Mouse (Mus musculus): ENCODE measurements around the gene Sox10. TPM values are rescaled to one million over a fixed set of nuclear protein-coding genes. Genes with fewer than 3 reads are reported as not detected.

Gene Sox10
- total RNA-seq, 2 experiments from 2014 or later: not detected

DNA sequence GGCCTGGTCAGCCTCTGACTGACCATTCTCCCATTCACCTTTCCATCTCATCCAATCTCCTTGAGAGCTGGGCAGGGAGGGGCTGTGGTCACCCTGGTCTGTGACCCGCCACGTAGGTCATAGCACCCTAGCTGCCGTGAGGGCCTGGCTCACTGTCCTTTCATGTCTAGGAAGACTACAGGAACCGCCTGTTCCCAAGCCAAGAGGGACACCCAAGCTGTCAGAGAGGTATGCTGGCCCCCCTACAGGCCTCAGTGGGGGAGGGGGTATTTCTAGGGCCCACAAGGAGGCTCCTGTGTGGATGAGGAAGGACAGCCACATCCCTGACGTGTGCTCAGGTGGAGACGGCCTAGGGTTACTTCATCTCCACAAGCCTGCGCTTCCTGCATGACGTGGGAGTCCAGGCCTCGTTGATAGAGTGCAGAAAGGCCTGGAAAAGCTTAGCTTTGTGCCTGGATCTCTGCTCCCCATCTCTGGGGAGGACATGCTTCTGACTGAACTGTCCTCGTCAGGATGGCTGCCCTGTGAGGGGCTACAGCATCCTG is 40.6 kb downstream of the Sox10 start:
- no peak for ATAC-seq (ENCODE audit: poor library complexity, severe bottlenecking)

- no peak for ATAC-seq (ENCODE audit: poor library complexity, severe bottlenecking)
Measured at GRCm38 (mm10) chr15:79123751-79124150, 41.3 kb downstream of the Sox10 start.

DNA sequence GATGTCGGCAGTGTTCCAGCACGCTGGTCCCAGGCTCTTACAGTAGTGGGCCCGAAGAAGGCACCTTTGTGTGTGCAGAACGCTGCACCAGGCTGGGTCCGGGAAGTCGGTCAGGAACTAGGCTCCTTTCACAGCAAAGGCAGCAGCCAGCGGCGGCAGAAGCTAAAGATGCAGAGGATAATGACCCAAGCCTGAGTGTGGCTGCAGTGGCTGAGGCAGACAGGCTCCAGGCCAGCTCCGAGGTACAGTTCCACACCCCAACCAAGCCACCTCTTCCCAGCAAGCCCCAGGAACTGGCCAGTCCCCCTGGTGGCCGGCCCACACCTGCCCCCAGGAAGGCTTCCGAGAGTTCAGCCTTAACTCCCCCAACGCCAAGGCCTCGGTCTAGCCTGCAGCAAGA is 42.5 kb downstream of the Sox10 start:
- ATAC-seq (ENCODE audit: poor library complexity, severe bottlenecking): no peak

GRCm38 (mm10) chr15:79122119-79122518 is 42.9 kb downstream of the Sox10 start:
- no peak for ATAC-seq (ENCODE audit: poor library complexity, severe bottlenecking)

GRCm38 (mm10) chr15:79119491-79119890 is 45.5 kb downstream of the Sox10 start:
- no peak for ATAC-seq (ENCODE audit: poor library complexity, severe bottlenecking)

GRCm38 (mm10) chr15:79115276-79115675 is 49.8 kb downstream of the Sox10 start:
- no peak for ATAC-seq (ENCODE audit: poor library complexity, severe bottlenecking)

- no peak for ATAC-seq (ENCODE audit: poor library complexity, severe bottlenecking)
Measured at GRCm38 (mm10) chr15:79111774-79112173, 53.3 kb downstream of the Sox10 start.

DNA sequence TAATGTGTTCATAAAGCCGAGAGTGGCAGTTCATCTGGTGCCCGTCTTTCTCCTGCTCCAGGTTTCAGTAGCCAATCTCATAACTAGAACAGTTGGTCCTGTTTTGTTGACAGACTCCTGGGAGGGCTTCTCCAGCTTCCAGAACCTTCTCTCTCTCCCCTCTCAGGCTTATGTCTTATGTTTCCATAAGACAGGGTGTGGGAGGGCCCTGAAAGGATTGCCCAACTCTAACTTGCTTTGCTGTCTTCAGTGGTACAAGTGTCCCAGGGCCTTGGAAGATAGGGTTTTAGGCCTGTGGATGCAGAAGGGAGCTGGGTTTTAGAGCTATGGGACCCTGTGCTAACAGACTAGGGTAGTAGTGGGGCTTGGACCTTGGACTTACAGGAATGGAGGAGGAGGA is 54.5 kb downstream of the Sox10 start:
- ATAC-seq (ENCODE audit: poor library complexity, severe bottlenecking): no peak

DNA sequence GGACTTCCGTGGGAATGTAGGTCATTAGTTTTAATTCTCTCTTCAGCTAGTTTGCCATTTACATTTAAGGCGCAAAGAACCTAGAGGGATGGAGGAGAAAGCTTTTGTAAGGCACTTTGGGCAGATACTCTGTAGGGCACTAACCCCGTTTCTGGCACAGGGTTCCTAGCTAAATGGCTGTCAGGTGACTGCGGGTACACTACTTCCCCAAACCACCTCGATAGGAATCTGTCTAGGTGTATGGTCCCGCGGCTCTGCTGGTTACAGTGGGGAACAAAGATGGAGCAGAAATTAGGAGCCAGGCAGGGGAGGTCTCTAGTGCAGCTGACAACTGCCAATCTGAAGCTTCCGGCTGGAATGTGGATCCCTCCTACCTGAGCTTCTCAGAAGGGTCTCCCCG is 55.0 kb downstream of the Sox10 start:
- ATAC-seq (ENCODE audit: poor library complexity, severe bottlenecking): peak; percentile 56

DNA sequence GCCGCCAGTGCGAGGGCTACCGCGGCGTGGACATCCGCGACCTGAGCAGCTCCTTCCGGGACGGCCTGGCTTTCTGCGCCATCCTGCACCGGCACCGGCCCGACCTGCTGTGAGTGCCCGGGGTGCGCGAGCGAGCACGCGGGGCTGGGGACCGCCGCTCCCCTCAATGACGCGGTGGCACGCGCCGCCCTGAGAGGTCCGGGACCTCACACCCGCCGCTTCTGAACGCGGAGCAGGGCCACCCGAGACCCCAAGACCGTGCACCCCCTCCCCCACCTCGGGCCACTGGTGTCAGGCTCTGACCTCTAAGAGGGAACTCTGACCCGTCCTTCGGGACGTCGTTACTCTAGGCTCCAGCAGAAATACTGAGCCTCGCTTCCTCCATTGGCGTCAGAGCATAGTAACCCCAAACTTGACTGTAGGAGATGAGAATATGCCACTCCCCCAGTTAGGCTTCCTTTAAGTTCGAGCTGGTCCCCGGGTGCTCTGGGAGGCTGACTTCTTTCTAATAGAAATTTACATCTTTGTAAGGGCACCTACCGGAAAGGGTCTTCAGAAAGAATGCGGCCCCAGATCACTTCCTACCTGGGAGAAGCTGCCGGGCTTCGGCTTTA is 55.6 kb downstream of the Sox10 start:
- ATAC-seq (ENCODE audit: poor library complexity, severe bottlenecking): peak; percentile 41

DNA sequence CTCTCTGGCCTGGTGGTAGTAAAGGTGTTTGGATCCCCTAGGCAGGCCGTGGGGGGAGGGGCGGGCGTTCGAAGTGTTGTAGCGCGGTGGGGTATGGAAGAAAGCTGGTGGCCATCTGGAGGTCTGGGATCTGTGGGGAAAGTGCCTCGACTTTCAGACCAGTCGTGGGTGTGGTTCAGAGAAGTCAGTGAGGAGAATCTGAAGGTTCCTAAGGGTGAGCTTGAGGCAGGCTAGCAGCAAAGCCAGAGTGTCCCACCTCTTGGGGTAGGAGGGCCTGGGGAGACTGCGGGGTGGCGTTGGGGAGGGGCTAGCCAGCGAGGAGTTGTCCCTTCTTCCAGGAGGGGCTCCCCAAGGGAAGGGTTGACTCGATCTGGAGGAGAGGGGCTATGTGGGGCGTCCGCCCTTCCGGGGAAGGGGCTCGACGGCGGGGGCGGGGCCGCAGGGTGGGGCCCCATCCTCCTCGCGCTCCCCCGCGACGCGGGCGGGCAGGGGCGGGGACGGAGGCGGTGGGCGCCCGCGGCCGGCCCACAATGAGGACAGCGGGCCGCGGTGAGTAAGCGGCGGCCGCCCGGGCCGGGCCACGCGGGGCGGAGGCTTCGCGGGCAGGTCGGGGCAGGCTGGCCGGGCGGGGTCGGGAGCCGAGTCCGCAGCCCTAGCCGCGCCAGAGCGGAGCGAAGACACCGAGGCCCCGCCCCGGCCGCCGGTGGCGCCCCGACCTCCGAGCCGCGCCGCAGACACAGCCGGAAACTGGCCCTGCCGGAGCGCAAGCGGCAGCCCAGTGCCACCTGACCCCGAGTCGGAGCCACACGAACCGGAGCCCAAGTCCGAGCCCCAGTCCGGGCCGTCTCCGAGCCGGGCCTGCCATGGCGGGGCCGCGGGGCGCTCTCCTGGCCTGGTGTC is 56.4 kb downstream of the Sox10 start, which contains the start of gene Micall1:
TSS of gene Micall1 (plus strand) at position 478 of the 900 bp plus-strand sequence.
- ATAC-seq (ENCODE audit: poor library complexity, severe bottlenecking): peak; percentile 78

GRCm38 (mm10) chr15:79107966-79108365 is 57.1 kb downstream of the Sox10 start:
- no peak for ATAC-seq (ENCODE audit: poor library complexity, severe bottlenecking)

- ATAC-seq (ENCODE audit: poor library complexity, severe bottlenecking): no peak
Measured at GRCm38 (mm10) chr15:79105804-79106203, 59.2 kb downstream of the Sox10 start.

Other genes starting within 250 kb of the Sox10 start
- gene Lgals1, start 238.5 kb downstream of the Sox10 start, total RNA-seq (2015): 851 and 870 TPM in 2 replicates
- 1,185 and 1,205 TPM in 2 replicates for gene Lgals1, start 238.5 kb downstream of the Sox10 start, total RNA-seq (2017)
- gene Nol12, start 230.3 kb downstream of the Sox10 start, total RNA-seq (2015): 28.2 and 32.4 TPM in 2 replicates
- gene Nol12, start 230.3 kb downstream of the Sox10 start, total RNA-seq (2017): 12.6 and 16.0 TPM in 2 replicates
- gene Triobp, start 217.5 kb downstream of the Sox10 start, total RNA-seq (2015): 99.4 and 106 TPM in 2 replicates
- 36.6 and 41.5 TPM in 2 replicates for gene Triobp, start 217.5 kb downstream of the Sox10 start, total RNA-seq (2017)
- 47.9 and 51.3 TPM in 2 replicates for gene H1f0, start 136.8 kb downstream of the Sox10 start, total RNA-seq (2015)
- 87.2 and 90.0 TPM in 2 replicates for gene H1f0, start 136.8 kb downstream of the Sox10 start, total RNA-seq (2017)
- not detected in 2 replicates for gene Galr3, start 123.4 kb downstream of the Sox10 start, total RNA-seq (2015)
- gene Galr3, start 123.4 kb downstream of the Sox10 start, total RNA-seq (2017): not detected in 2 replicates
- gene Ankrd54, start 102.3 kb downstream of the Sox10 start, total RNA-seq (2015): 13.5 and 14.3 TPM in 2 replicates
- 10.3 and 11.2 TPM in 2 replicates for gene Ankrd54, start 102.3 kb downstream of the Sox10 start, total RNA-seq (2017)
- 110 and 116 TPM in 2 replicates for gene Eif3l, start 90.1 kb downstream of the Sox10 start, total RNA-seq (2015)
- 153 and 155 TPM in 2 replicates for gene Eif3l, start 90.1 kb downstream of the Sox10 start, total RNA-seq (2017)
- 4.4 and 6.1 TPM in 2 replicates for gene Micall1, start 56.3 kb downstream of the Sox10 start, total RNA-seq (2015)
- gene Micall1, start 56.3 kb downstream of the Sox10 start, total RNA-seq (2017): 3.6 and 6.3 TPM in 2 replicates
- 46.0 and 49.2 TPM in 2 replicates for gene Polr2f, start 24.2 kb downstream of the Sox10 start, total RNA-seq (2015)
- 39.6 and 54.1 TPM in 2 replicates for gene Polr2f, start 24.2 kb downstream of the Sox10 start, total RNA-seq (2017)
- gene 1700088E04Rik, start 24.0 kb downstream of the Sox10 start, total RNA-seq (2015): not detected in 2 replicates
- not detected in 2 replicates for gene 1700088E04Rik, start 24.0 kb downstream of the Sox10 start, total RNA-seq (2017)
- 2.8 and 3.0 TPM in 2 replicates for gene Pick1, start 63.9 kb upstream of the Sox10 start, total RNA-seq (2015)
- gene Pick1, start 63.9 kb upstream of the Sox10 start, total RNA-seq (2017): 4.5 and 5.1 TPM in 2 replicates
- gene Gm49486, start 64.2 kb upstream of the Sox10 start, total RNA-seq (2015): 0.16 and 0.20 TPM in 2 replicates
- gene Gm49486, start 64.2 kb upstream of the Sox10 start, total RNA-seq (2017): not detected in 2 replicates
- not detected in 2 replicates for gene Slc16a8, start 89.5 kb upstream of the Sox10 start, total RNA-seq (2015)
- gene Slc16a8, start 89.5 kb upstream of the Sox10 start, total RNA-seq (2017): not detected in 2 replicates
- gene Baiap2l2, start 120.3 kb upstream of the Sox10 start, total RNA-seq (2015): not detected in 2 replicates
- not detected in 2 replicates for gene Baiap2l2, start 120.3 kb upstream of the Sox10 start, total RNA-seq (2017)
- gene Pla2g6, start 163.2 kb upstream of the Sox10 start, total RNA-seq (2015): 1.3 and 2.7 TPM in 2 replicates
- 1.4 TPM in 2 replicates for gene Pla2g6, start 163.2 kb upstream of the Sox10 start, total RNA-seq (2017)
- gene Maff, start 181.4 kb upstream of the Sox10 start, total RNA-seq (2015): 1.7 and 5.4 TPM in 2 replicates
- gene Maff, start 181.4 kb upstream of the Sox10 start, total RNA-seq (2017): 1.4 and 2.7 TPM in 2 replicates
- gene Tmem184b, start 238.3 kb upstream of the Sox10 start, total RNA-seq (2015): 31.1 and 33.3 TPM in 2 replicates
- gene Tmem184b, start 238.3 kb upstream of the Sox10 start, total RNA-seq (2017): 10.4 and 12.2 TPM in 2 replicates

All from megakaryocyte, adult 5-6 weeks (primary cell).